Mouse (Mus musculus) bone marrow macrophage, adult 2 months (primary cell): ENCODE data around the gene 9230112D13Rik. TPM values are rescaled to one million over a fixed set of nuclear protein-coding genes. Genes with fewer than 3 reads are reported as not detected.
A peak's percentile ranks its signal among the peaks of the same experiment; 100 is the strongest.

ENCODE experiments used
- H3K27ac ChIP-seq: 2 replicates; pipeline ENCODE4 v1.5.1; 2012; ENCODE audit warnings: low read depth, low read length; ENCODE audit not compliant: insufficient read depth
- H3K4me1 ChIP-seq: 2 replicates; pipeline ENCODE4 v1.6.1; 2012; ENCODE audit warnings: low read length; ENCODE audit not compliant: control insufficient read depth, insufficient read depth
- H3K4me3 ChIP-seq: 2 replicates; pipeline ENCODE4 v1.5.1; 2012; ENCODE audit warnings: mild to moderate bottlenecking, low read length, moderate library complexity; ENCODE audit not compliant: insufficient read depth
- CTCF ChIP-seq: IDR thresholded peaks from 2 replicates; pipeline ENCODE4 v1.5.1; 2012; ENCODE audit warnings: low read depth, mild to moderate bottlenecking, low read length, moderate library complexity
- POLR2A ChIP-seq: IDR thresholded peaks from 2 replicates; pipeline ENCODE4 v1.6.1; 2012; ENCODE audit warnings: mild to moderate bottlenecking, low read depth, low read length, borderline replicate concordance
- polyA plus RNA-seq: library from polyadenylated mRNA; stranded (reverse); fragments of >200 nt; gene quantifications from 2 replicates; pipeline ENCODE4 v1.2.4, GENCODE M21; 2012; ENCODE audit not compliant: missing spikeins, insufficient read depth, insufficient read length

Gene 9230112D13Rik
- polyA plus RNA-seq, 1 experiment: not detected

GRCm38 (mm10) chr14:34562393-34562792 lies 39.8 kb upstream of the 9230112D13Rik start:
- H3K4me1 ChIP-seq: no peaks in the 10 kb centered on the region
- H3K4me3 ChIP-seq: no peak overlapping the region
- TF ChIP-seq CTCF: no peak
- no peak for TF ChIP-seq POLR2A
- H3K27ac ChIP-seq: no peak overlapping the region

- H3K4me1 ChIP-seq: no peaks in the 10 kb centered on the region
- no peak overlapping the region for H3K4me3 ChIP-seq
- TF ChIP-seq POLR2A (no peak), CTCF (no peak)
- no peak overlapping the region for H3K27ac ChIP-seq
Observed at GRCm38 (mm10) chr14:34561647-34562046, 39.0 kb upstream of the 9230112D13Rik start.

GRCm38 (mm10) chr14:34558947-34559346 lies 36.3 kb upstream of the 9230112D13Rik start:
- H3K4me1 ChIP-seq: peaks cover 3% of the 10 kb centered on the region
- H3K4me3 ChIP-seq: no peak overlapping the region
- no peak overlapping the region for H3K27ac ChIP-seq
- TF ChIP-seq CTCF: no peak
- no peak for TF ChIP-seq POLR2A

GRCm38 (mm10) chr14:34555211-34555610 lies 32.6 kb upstream of the 9230112D13Rik start:
- no peak overlapping the region for H3K4me3 ChIP-seq
- H3K27ac ChIP-seq: no peak overlapping the region
- peaks cover 7% of the 10 kb centered on the region for H3K4me1 ChIP-seq
- TF ChIP-seq POLR2A: no peak
- no peak for TF ChIP-seq CTCF

- TF ChIP-seq POLR2A: no peak
- no peak overlapping the region for H3K4me3 ChIP-seq
- H3K27ac ChIP-seq: no peak overlapping the region
- peaks cover 7% of the 10 kb centered on the region for H3K4me1 ChIP-seq
Observed at GRCm38 (mm10) chr14:34554047-34554446, 31.4 kb upstream of the 9230112D13Rik start.

- Histone ChIP-seq H3K4me1 (peaks cover 7% of the 10 kb centered on the region), H3K27ac (no peak overlapping the region), H3K4me3 (no peak overlapping the region)
- no peak for TF ChIP-seq POLR2A
- TF ChIP-seq CTCF: no peak
Observed at GRCm38 (mm10) chr14:34553470-34553869, 30.9 kb upstream of the 9230112D13Rik start.

GRCm38 (mm10) chr14:34552226-34552625 lies 29.6 kb upstream of the 9230112D13Rik start:
- Histone ChIP-seq H3K27ac (no peak overlapping the region), H3K4me3 (no peak overlapping the region), H3K4me1 (peaks cover 7% of the 10 kb centered on the region)
- TF ChIP-seq POLR2A (no peak), CTCF (no peak)

GRCm38 (mm10) chr14:34549004-34549671 lies 26.5 kb upstream of the 9230112D13Rik start:
- H3K4me3 ChIP-seq: peak overlapping the region; percentile 88
- TF ChIP-seq POLR2A (no peak), CTCF (peak; percentile 53; the same call in 1 of the 2 replicates)
- H3K4me1 ChIP-seq: peaks cover 6% of the 10 kb centered on the region
- H3K27ac ChIP-seq: peak overlapping the region; percentile 32

- no peak for TF ChIP-seq POLR2A
- TF ChIP-seq CTCF: no peak
- H3K4me3 ChIP-seq: peak overlapping the region; percentile 88
- H3K4me1 ChIP-seq: no peaks in the 10 kb centered on the region
Observed at GRCm38 (mm10) chr14:34548391-34549001, 25.9 kb upstream of the 9230112D13Rik start.

GRCm38 (mm10) chr14:34544545-34544944 lies 21.9 kb upstream of the 9230112D13Rik start:
- TF ChIP-seq POLR2A (no peak), CTCF (no peak)
- no peak overlapping the region for H3K27ac ChIP-seq
- H3K4me1 ChIP-seq: no peaks in the 10 kb centered on the region
- no peak overlapping the region for H3K4me3 ChIP-seq

More at GRCm38 (mm10) chr14:34548391-34549001, 25.9 kb upstream of the 9230112D13Rik start:
- H3K27ac ChIP-seq: peak overlapping the region; percentile 11
